Mouse (Mus musculus) fibroblast of lung, adult 2 months (primary cell): ENCODE measurements around the gene Tnfrsf13b.
A peak's percentile ranks its signal among the peaks of the same experiment; 100 is the strongest.
"Not testable (repeated sequence)": the region's sequence is repeated elsewhere in the genome, so short reads cannot be mapped to it uniquely, and the experiment has no call there.

Experiments
- DNase-seq: peaks from one replicate; pipeline ENCODE4 v3.0.0-alpha.2; 2011; ENCODE audit warnings: low read depth

The Tnfrsf13b gene

GRCm38 (mm10) chr11:61173477-61173876 is 46.9 kb downstream of the Tnfrsf13b start:
- DNase-seq, result not testable (repeated sequence)

GRCm38 (mm10) chr11:61174291-61174820 is 47.8 kb downstream of the Tnfrsf13b start:
- DNase-seq, result no peak

- peak; percentile 99 for DNase-seq
These were observed 48.5 kb downstream of the Tnfrsf13b start, which contains the start of gene Usp22 for GRCm38 (mm10) chr11:61174821-61175658. Usp22 (minus strand) TSS chr11:61175055.

GRCm38 (mm10) chr11:61175778-61176177 is 49.2 kb downstream of the Tnfrsf13b start:
- DNase-seq, result no peak

- no peak for DNase-seq
These were observed 49.8 kb downstream of the Tnfrsf13b start for GRCm38 (mm10) chr11:61176321-61176720.

GRCm38 (mm10) chr11:61180361-61180760 is 53.8 kb downstream of the Tnfrsf13b start:
- no peak for DNase-seq

GRCm38 (mm10) chr11:61181624-61182023 is 55.1 kb downstream of the Tnfrsf13b start:
- no peak for DNase-seq

- DNase-seq, result no peak
These were observed 57.3 kb downstream of the Tnfrsf13b start for GRCm38 (mm10) chr11:61183820-61184219.

- no peak for DNase-seq
These were observed 64.2 kb downstream of the Tnfrsf13b start for GRCm38 (mm10) chr11:61190776-61191175.

GRCm38 (mm10) chr11:61192123-61192522 is 65.6 kb downstream of the Tnfrsf13b start:
- DNase-seq, result not testable (repeated sequence)

- no peak for DNase-seq
These were observed 66.2 kb downstream of the Tnfrsf13b start for GRCm38 (mm10) chr11:61192779-61193178.

GRCm38 (mm10) chr11:61193392-61193791 is 66.8 kb downstream of the Tnfrsf13b start:
- DNase-seq, result no peak

GRCm38 (mm10) chr11:61196616-61197353 is 70.2 kb downstream of the Tnfrsf13b start:
- no peak for DNase-seq

GRCm38 (mm10) chr11:61197935-61198334 is 71.4 kb downstream of the Tnfrsf13b start:
- no peak for DNase-seq
